ENCODE assay signal across 8 mouse cellular contexts in genomic region chr9:65391613-65391964, GRCm38 (mm10). TPM values are rescaled to one million over a fixed set of nuclear protein-coding genes. Genes with fewer than 3 reads are reported as not detected.
A peak's percentile ranks its signal among the peaks of the same experiment; 100 is the strongest.
DNase-seq lines count a peak whose midpoint lies in the region; ATAC-seq lines count a peak whose summit lies in the region.

Gene Kbtbd13, minus strand, starts transcription at chr9:65391652.

- DNase-seq in embryo, embryonic 9.5 days (ENCODE audit: extremely low spot score), result peak; percentile 35
- DNase-seq in embryo, embryonic 10.5 days (ENCODE audit: low spot score), result no peak
- DNase-seq in frontal cortex, postnatal 36 days (ENCODE audit: low spot score in 2 of 2), result no peak
- no peak for DNase-seq in natural killer cell, adult 2 months (ENCODE audit: low spot score in 2 of 2)
- no peak for DNase-seq in thymus, postnatal 10 days (ENCODE audit: low spot score in 2 of 2)

- peak within 1 kb of the TSS; percentile 26; the same call in 1 of the 2 replicates for H3K27ac ChIP-seq in brown adipose tissue, adult 24 weeks (replicated peaks; ENCODE audit: low read depth, low read length)
- no peak within 1 kb of the TSS for H3K27ac ChIP-seq in heart, embryonic 14.5 days (replicated peaks in 1 of 2; ENCODE audit: control insufficient read depth in 1 of 2, insufficient read depth in 1 of 2, low read depth in 2 of 2, low read length in 2 of 2)
- H3K27ac ChIP-seq in liver, embryonic 15.5 days (replicated peaks), result no peak within 1 kb of the TSS

- ATAC-seq in heart, embryonic 14.5 days (ENCODE audit: insufficient number of reproducible peaks, insufficient read depth, low FRiP score, low read depth), result no peak
- ATAC-seq in liver, embryonic 15.5 days (ENCODE audit: insufficient read depth), result no peak

- WGBS in heart, embryonic 14.5 days, result 19% methylated on average over 8 of the region's 8 CpGs
- 21% methylated on average over 8 of the region's 8 CpGs for WGBS in liver, embryonic 15.5 days (ENCODE audit: insufficient replicate concordance)

- H3K4me1 ChIP-seq in brown adipose tissue, adult 24 weeks (ENCODE audit: control insufficient read depth, insufficient read depth, insufficient read length, low read length), result peaks cover 12% of the 10 kb centered on the region
- peaks cover 3 to 7% of the 10 kb centered on the region in 2 experiments; a peak in 2 of 4 replicates for H3K4me1 ChIP-seq in heart, embryonic 14.5 days (ENCODE audit: control insufficient read depth in 2 of 2, insufficient read depth in 2 of 2, low read length in 2 of 2)
- peaks cover 8% of the 10 kb centered on the region; the same call in 1 of the 2 replicates for H3K4me1 ChIP-seq in liver, embryonic 15.5 days (replicated peaks)

- H3K4me3 ChIP-seq in brown adipose tissue, adult 24 weeks (ENCODE audit: insufficient read depth, low read depth, low read length), result peak within 1 kb of the TSS; percentile 41
- H3K4me3 ChIP-seq in heart, embryonic 14.5 days (ENCODE audit: control insufficient read depth in 1 of 2, insufficient read depth in 1 of 2, low read depth in 1 of 2, low read length in 2 of 2), result peak within 1 kb of the TSS; percentile 52
- peak within 1 kb of the TSS; percentile 38 for H3K4me3 ChIP-seq in liver, embryonic 15.5 days (replicated peaks)

- peak within 1 kb of the TSS; percentile 64 for H3K9ac ChIP-seq in heart, embryonic 14.5 days (ENCODE audit: low read length)
- no peak within 1 kb of the TSS for H3K9ac ChIP-seq in liver, embryonic 15.5 days

- no peaks in the 10 kb centered on the region for H3K36me3 ChIP-seq in heart, embryonic 14.5 days (ENCODE audit: control insufficient read depth, insufficient read depth, low read length)
- no peaks in the 10 kb centered on the region for H3K36me3 ChIP-seq in liver, embryonic 15.5 days (replicated peaks)

- H3K27me3 ChIP-seq in heart, embryonic 14.5 days (ENCODE audit: control insufficient read depth, insufficient read depth, low read length), result peaks cover 28% of the 10 kb centered on the region
- H3K27me3 ChIP-seq in liver, embryonic 15.5 days, result peaks cover 62% of the 10 kb centered on the region

- no peaks in the 10 kb centered on the region for H3K9me3 ChIP-seq in heart, embryonic 14.5 days (ENCODE audit: control insufficient read depth, low read length)
- H3K9me3 ChIP-seq in liver, embryonic 15.5 days (replicated peaks), result no peaks in the 10 kb centered on the region

- peak within 1 kb of the TSS; percentile 78 for H3K4me2 ChIP-seq in heart, embryonic 14.5 days (ENCODE audit: low read length)
- peak within 1 kb of the TSS; percentile 60 for H3K4me2 ChIP-seq in liver, embryonic 15.5 days

RNA-seq across cellular contexts. Expression of gene Kbtbd13, which starts in this region (rescaled TPM):
- 1.0 and 2.7 TPM in 2 replicates for polyA plus RNA-seq in brown adipose tissue, adult 24 weeks (2012; ENCODE audit: insufficient read depth, insufficient read length, missing spikeins)
- 0.73 and 1.5 TPM in 2 replicates for polyA plus RNA-seq in heart, embryonic 14.5 days (2014; fragmentation: Nextera tagmentation; extraction: Ambion mirVana)
- polyA plus RNA-seq in liver, embryonic 15.5 days (2015; fragmentation: Nextera tagmentation; extraction: Ambion mirVana), result 0.18 and 0.24 TPM in 2 replicates
